Mouse (Mus musculus) heart, adult 2 months (tissue): ENCODE measurements at regions not wholly inside any gene's neighbourhood (a gene's known extent, or its start where the extent isn't known, plus 50 kb on each side); places are given as distances from the start of the nearest gene placed in this dataset.

Source experiments
- CTCF ChIP-seq: fragments of 200-600 bp; IDR thresholded peaks from 2 replicates; pipeline ENCODE4 v1.8.1; 2022; ENCODE audit warnings: antibody characterized with exemption, mild to moderate bottlenecking, moderate library complexity
- EP300 ChIP-seq: fragments of 200-500 bp; IDR thresholded peaks from 2 replicates; pipeline ENCODE4 v1.6.1; 2011; ENCODE audit warnings: low read depth, low read length, control low read depth; ENCODE audit not compliant: insufficient read depth
- POLR2A ChIP-seq: fragments of 200-500 bp; IDR thresholded peaks from 2 replicates; pipeline ENCODE4 v1.6.1; 2011; ENCODE audit warnings: mild to moderate bottlenecking, low read depth, low read length, control low read depth; ENCODE audit not compliant: insufficient read depth

DNA sequence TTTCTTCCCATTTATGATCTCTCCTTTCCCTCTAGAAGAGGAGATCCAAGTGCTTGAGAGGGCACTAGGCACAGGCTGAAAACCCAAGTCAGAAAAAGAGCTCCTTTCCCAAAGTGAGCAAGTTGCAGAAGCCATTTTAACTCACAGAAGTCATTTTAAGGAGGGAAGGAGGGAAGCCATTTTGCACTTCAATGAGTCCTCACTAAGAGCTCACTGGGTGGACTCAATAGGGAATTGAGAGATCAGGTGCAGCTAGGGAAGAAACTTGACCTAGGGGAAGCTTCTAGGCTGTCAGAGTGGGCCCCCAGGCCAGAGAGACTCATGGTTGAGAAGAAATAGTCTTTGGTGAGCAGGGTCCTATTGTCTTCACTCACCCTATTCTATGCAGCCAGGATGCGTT, 363.5 kb upstream of the Nrp1 start:
- TF ChIP-seq POLR2A (no peak), CTCF (no peak), EP300 (no peak)
